Mouse (Mus musculus): ENCODE results near the gene Abcb9. TPM values are rescaled to one million over a fixed set of nuclear protein-coding genes. Genes with fewer than 3 reads are reported as not detected.

Gene Abcb9
- polyA plus RNA-seq (2012; rRNA removed), result 35.5 and 37.8 TPM in 2 replicates

- Histone ChIP-seq H3K4me3 (ENCODE audit: insufficient read depth, low read length) (peak within 1 kb of the TSS; percentile 77), H3K4me1 (ENCODE audit: control insufficient read depth, insufficient read depth, low read length) (peaks cover 2% of the 10 kb centered on the region; the same call in 1 of the 2 replicates), H3K27ac (ENCODE audit: insufficient read depth, low read length) (peak within 1 kb of the TSS; percentile 36)
- TF ChIP-seq CTCF (IDR thresholded peaks at IDR 0.05; ENCODE audit: extremely low read depth, insufficient read depth, low read length), result no peak
- TF ChIP-seq POLR2A (IDR thresholded peaks at IDR 0.05; ENCODE audit: extremely low read depth, insufficient read depth, low read length), result peak; percentile 86; the same call in 1 of the 2 replicates
These were observed at the start of gene Abcb9 for GRCm38 (mm10) chr5:124095596-124096232. TSS of gene Abcb9 (minus strand) at chr5:124095798.

- no peak for TF ChIP-seq POLR2A (IDR thresholded peaks at IDR 0.05; ENCODE audit: extremely low read depth, insufficient read depth, low read length)
- no peak for TF ChIP-seq CTCF (IDR thresholded peaks at IDR 0.05; ENCODE audit: extremely low read depth, insufficient read depth, low read length)
- no peak overlapping the region for H3K4me3 ChIP-seq (ENCODE audit: insufficient read depth, low read length)
- H3K4me1 ChIP-seq (ENCODE audit: control insufficient read depth, insufficient read depth, low read length), result peaks cover 5% of the 10 kb centered on the region; the same call in 1 of the 2 replicates
- H3K27ac ChIP-seq (ENCODE audit: insufficient read depth, low read length), result no peak overlapping the region
These were observed 42.5 kb upstream of the Abcb9 start for GRCm38 (mm10) chr5:124138066-124138465.

GRCm38 (mm10) chr5:124134261-124134660 lies 38.7 kb upstream of the Abcb9 start:
- TF ChIP-seq POLR2A (IDR thresholded peaks at IDR 0.05; ENCODE audit: extremely low read depth, insufficient read depth, low read length) (no peak), CTCF (IDR thresholded peaks at IDR 0.05; ENCODE audit: extremely low read depth, insufficient read depth, low read length) (no peak)
- Histone ChIP-seq H3K4me3 (ENCODE audit: insufficient read depth, low read length) (no peak overlapping the region), H3K4me1 (ENCODE audit: control insufficient read depth, insufficient read depth, low read length) (peaks cover 3% of the 10 kb centered on the region; the same call in 1 of the 2 replicates), H3K27ac (ENCODE audit: insufficient read depth, low read length) (no peak overlapping the region)

GRCm38 (mm10) chr5:124125093-124125492 lies 29.5 kb upstream of the Abcb9 start:
- TF ChIP-seq POLR2A (IDR thresholded peaks at IDR 0.05; ENCODE audit: extremely low read depth, insufficient read depth, low read length) (no peak), CTCF (IDR thresholded peaks at IDR 0.05; ENCODE audit: extremely low read depth, insufficient read depth, low read length) (no peak)
- no peak overlapping the region for H3K27ac ChIP-seq (ENCODE audit: insufficient read depth, low read length)
- no peak overlapping the region for H3K4me3 ChIP-seq (ENCODE audit: insufficient read depth, low read length)
- no peaks in the 10 kb centered on the region for H3K4me1 ChIP-seq (ENCODE audit: control insufficient read depth, insufficient read depth, low read length)

GRCm38 (mm10) chr5:124122357-124122756 lies 26.8 kb upstream of the Abcb9 start:
- Histone ChIP-seq H3K4me3 (ENCODE audit: insufficient read depth, low read length) (no peak overlapping the region), H3K27ac (ENCODE audit: insufficient read depth, low read length) (no peak overlapping the region), H3K4me1 (ENCODE audit: control insufficient read depth, insufficient read depth, low read length) (no peaks in the 10 kb centered on the region)
- TF ChIP-seq CTCF (IDR thresholded peaks at IDR 0.05; ENCODE audit: extremely low read depth, insufficient read depth, low read length) (no peak), POLR2A (IDR thresholded peaks at IDR 0.05; ENCODE audit: extremely low read depth, insufficient read depth, low read length) (no peak)

GRCm38 (mm10) chr5:124119204-124119603 lies 23.6 kb upstream of the Abcb9 start:
- Histone ChIP-seq H3K4me1 (ENCODE audit: control insufficient read depth, insufficient read depth, low read length) (no peaks in the 10 kb centered on the region), H3K4me3 (ENCODE audit: insufficient read depth, low read length) (no peak overlapping the region), H3K27ac (ENCODE audit: insufficient read depth, low read length) (no peak overlapping the region)
- TF ChIP-seq POLR2A (IDR thresholded peaks at IDR 0.05; ENCODE audit: extremely low read depth, insufficient read depth, low read length), result no peak
- TF ChIP-seq CTCF (IDR thresholded peaks at IDR 0.05; ENCODE audit: extremely low read depth, insufficient read depth, low read length), result no peak

- Histone ChIP-seq H3K4me1 (ENCODE audit: control insufficient read depth, insufficient read depth, low read length) (no peaks in the 10 kb centered on the region; the same call in 1 of the 2 replicates), H3K27ac (ENCODE audit: insufficient read depth, low read length) (peak within 1 kb of the TSS; percentile 30), H3K4me3 (ENCODE audit: insufficient read depth, low read length) (peak within 1 kb of the TSS; percentile 84)
- TF ChIP-seq CTCF (IDR thresholded peaks at IDR 0.05; ENCODE audit: extremely low read depth, insufficient read depth, low read length) (no peak), POLR2A (IDR thresholded peaks at IDR 0.05; ENCODE audit: extremely low read depth, insufficient read depth, low read length) (peak; percentile 65)
These were observed 20.6 kb upstream of the Abcb9 start, which contains the start of gene Arl6ip4 for GRCm38 (mm10) chr5:124115990-124116845. TSS of gene Arl6ip4 (plus strand) at chr5:124116089.

- Histone ChIP-seq H3K4me3 (ENCODE audit: insufficient read depth, low read length) (peak overlapping the region; percentile 84), H3K4me1 (ENCODE audit: control insufficient read depth, insufficient read depth, low read length) (no peaks in the 10 kb centered on the region; the same call in 1 of the 2 replicates), H3K27ac (ENCODE audit: insufficient read depth, low read length) (no peak overlapping the region)
- no peak for TF ChIP-seq CTCF (IDR thresholded peaks at IDR 0.05; ENCODE audit: extremely low read depth, insufficient read depth, low read length)
- TF ChIP-seq POLR2A (IDR thresholded peaks at IDR 0.05; ENCODE audit: extremely low read depth, insufficient read depth, low read length), result no peak
These were observed 19.9 kb upstream of the Abcb9 start for GRCm38 (mm10) chr5:124115531-124115930.

- TF ChIP-seq CTCF (IDR thresholded peaks at IDR 0.05; ENCODE audit: extremely low read depth, insufficient read depth, low read length), result no peak
- no peak for TF ChIP-seq POLR2A (IDR thresholded peaks at IDR 0.05; ENCODE audit: extremely low read depth, insufficient read depth, low read length)
- Histone ChIP-seq H3K27ac (ENCODE audit: insufficient read depth, low read length) (no peak overlapping the region), H3K4me1 (ENCODE audit: control insufficient read depth, insufficient read depth, low read length) (no peaks in the 10 kb centered on the region; the same call in 1 of the 2 replicates), H3K4me3 (ENCODE audit: insufficient read depth, low read length) (no peak overlapping the region)
These were observed 18.9 kb upstream of the Abcb9 start for GRCm38 (mm10) chr5:124114276-124115025.

All from cortical plate, adult 2 months (tissue).